Comparison of ENCODE assay signal across 22 mouse cellular contexts in genomic region chr8:10862442-10862841, GRCm38 (mm10).
A peak's percentile ranks its signal among the peaks of the same experiment; 100 is the strongest.
DNase-seq lines count a peak whose midpoint lies in the region; ATAC-seq and TF ChIP-seq lines count a peak whose summit lies in the region.
"Had no signal": no experiment of that assay in that cellular context is flagged by ENCODE, and none has a peak within 500 bp of the region (broad histone marks: within the 10 kb centered on the region; RNA-seq: fewer than 3 reads in every experiment).

No protein-coding gene starts in this region.

- no peaks in the 10 kb centered on the region for H3K27me3 ChIP-seq in limb, embryonic 14.5 days (ENCODE audit: control insufficient read depth, insufficient read depth, low read length)
- H3K27me3 ChIP-seq in limb, embryonic 10.5 days (ENCODE audit: low read depth, poor library complexity, severe bottlenecking): peaks cover 36% of the 10 kb centered on the region
- H3K27me3 ChIP-seq in liver, postnatal 0 days (ENCODE audit: insufficient read depth, low read length): no peaks in the 10 kb centered on the region
- H3K27me3 ChIP-seq in liver, embryonic 11.5 days (replicated peaks; ENCODE audit: control insufficient read depth, insufficient read depth, low read length): peaks cover 5% of the 10 kb centered on the region
- H3K27me3 ChIP-seq in stomach, postnatal 0 days (ENCODE audit: control insufficient read depth, insufficient read depth, low read length): no peaks in the 10 kb centered on the region
- H3K27me3 ChIP-seq: CH12.LX, Patski had no signal

- H3K27ac ChIP-seq in limb, embryonic 14.5 days (replicated peaks; ENCODE audit: low read depth, low read length): no peak overlapping the region
- no peak overlapping the region for H3K27ac ChIP-seq in limb, embryonic 10.5 days
- peak overlapping the region; percentile 94 for H3K27ac ChIP-seq in liver, postnatal 0 days (ENCODE audit: low read depth)
- H3K27ac ChIP-seq in liver, embryonic 11.5 days (ENCODE audit: low read depth, low read length): no peak overlapping the region
- no peak overlapping the region for H3K27ac ChIP-seq in stomach, postnatal 0 days (replicated peaks)

- H3K9ac ChIP-seq in limb, embryonic 14.5 days (ENCODE audit: low read depth, low read length, severe bottlenecking): no peak overlapping the region
- H3K9ac ChIP-seq in liver, postnatal 0 days (replicated peaks): peak overlapping the region; percentile 10; the same call in 1 of the 2 replicates
- H3K9ac ChIP-seq in liver, embryonic 11.5 days (ENCODE audit: low read depth, low read length): no peak overlapping the region
- no peak overlapping the region for H3K9ac ChIP-seq in stomach, postnatal 0 days (ENCODE audit: low read length)

- peaks cover 8% of the 10 kb centered on the region; the same call in 1 of the 2 replicates for H3K4me1 ChIP-seq in limb, embryonic 14.5 days (ENCODE audit: control insufficient read depth, insufficient read depth, low read length)
- peaks cover 16% of the 10 kb centered on the region for H3K4me1 ChIP-seq in limb, embryonic 10.5 days
- H3K4me1 ChIP-seq in liver, postnatal 0 days (ENCODE audit: insufficient read depth): peaks cover 31% of the 10 kb centered on the region
- peaks cover 20% of the 10 kb centered on the region for H3K4me1 ChIP-seq in liver, embryonic 11.5 days (replicated peaks; ENCODE audit: control insufficient read depth, insufficient read depth, low read length)
- no peaks in the 10 kb centered on the region for H3K4me1 ChIP-seq in stomach, postnatal 0 days (replicated peaks; ENCODE audit: control insufficient read depth, insufficient read depth)

- no peaks in the 10 kb centered on the region for H3K36me3 ChIP-seq in limb, embryonic 14.5 days (ENCODE audit: control insufficient read depth, insufficient read depth, low read length)
- no peaks in the 10 kb centered on the region for H3K36me3 ChIP-seq in limb, embryonic 10.5 days
- H3K36me3 ChIP-seq in liver, postnatal 0 days (replicated peaks; ENCODE audit: insufficient read depth, low read length): peaks cover 5% of the 10 kb centered on the region; the same call in 1 of the 2 replicates
- no peaks in the 10 kb centered on the region for H3K36me3 ChIP-seq in liver, embryonic 11.5 days (ENCODE audit: control insufficient read depth, insufficient read depth, low read length)
- no peaks in the 10 kb centered on the region for H3K36me3 ChIP-seq in stomach, postnatal 0 days (ENCODE audit: control insufficient read depth, insufficient read depth, low read length)
- H3K36me3 ChIP-seq: G1E had no signal

- no peak overlapping the region for H3K4me3 ChIP-seq in limb, embryonic 14.5 days (replicated peaks; ENCODE audit: low read length)
- H3K4me3 ChIP-seq in limb, embryonic 10.5 days: no peak overlapping the region
- H3K4me3 ChIP-seq in liver, postnatal 0 days (ENCODE audit: low read depth, low read length): no peak overlapping the region
- H3K4me3 ChIP-seq in liver, embryonic 11.5 days (ENCODE audit: low read depth, low read length): no peak overlapping the region
- H3K4me3 ChIP-seq in stomach, postnatal 0 days (ENCODE audit: low read depth, low read length): no peak overlapping the region

- ATAC-seq in limb, embryonic 14.5 days (ENCODE audit: low FRiP score, low read depth): no peak
- ATAC-seq in liver, postnatal 0 days: no peak
- ATAC-seq in liver, embryonic 11.5 days (replicated peaks; ENCODE audit: low FRiP score): no peak
- ATAC-seq in stomach, postnatal 0 days (ENCODE audit: low FRiP score, low TSS enrichment): no peak
- ATAC-seq: activated CD4-positive, CD25-positive, alpha-beta regulatory T cell, adult 4 months; CD4-positive, CD25-positive, alpha-beta regulatory T cell, adult 4 months; Patski had no signal

- TF ChIP-seq EP300 in liver, postnatal 0 days (IDR thresholded peaks at IDR 0.05; ENCODE audit: low read depth): no peak
- TF ChIP-seq EP300 in stomach, postnatal 0 days (optimal IDR thresholded peaks at IDR 0.05): no peak

- H3K4me2 ChIP-seq in limb, embryonic 14.5 days (replicated peaks; ENCODE audit: low read depth, low read length, severe bottlenecking): no peak overlapping the region
- peak overlapping the region; percentile 59 for H3K4me2 ChIP-seq in liver, postnatal 0 days (ENCODE audit: low read depth, low read length)
- H3K4me2 ChIP-seq in liver, embryonic 11.5 days: no peak overlapping the region
- H3K4me2 ChIP-seq in stomach, postnatal 0 days (replicated peaks; ENCODE audit: low read depth): no peak overlapping the region

- 61% methylated on average over 13 of the region's 13 CpGs for WGBS in limb, embryonic 14.5 days
- 71% methylated on average over 13 of the region's 13 CpGs for WGBS in limb, embryonic 10.5 days
- WGBS in liver, postnatal 0 days (ENCODE audit: insufficient replicate concordance): 75% methylated on average over 13 of the region's 13 CpGs
- 78% methylated on average over 13 of the region's 13 CpGs for WGBS in liver, embryonic 11.5 days
- 59% methylated on average over 13 of the region's 13 CpGs for WGBS in stomach, postnatal 0 days

- no peak for TF ChIP-seq CTCF in liver, postnatal 0 days (IDR thresholded peaks at IDR 0.05; ENCODE audit: low read depth)
- no peak for TF ChIP-seq CTCF in stomach, postnatal 0 days (IDR thresholded peaks at IDR 0.05; ENCODE audit: low read depth)

- DNase-seq in heart, adult 11 months: peak; percentile 86
- DNase-seq in heart, postnatal 4 days: no peak
- DNase-seq in limb, embryonic 14.5 days (ENCODE audit: low spot score): peak; percentile 7
- DNase-seq in limb, embryonic 10.5 days (ENCODE audit: low spot score): no peak
- DNase-seq in liver, postnatal 0 days: no peak
- DNase-seq in liver, embryonic 11.5 days (ENCODE audit: low spot score): no peak
- peak; percentile 51 for DNase-seq in stomach, postnatal 0 days (ENCODE audit: low spot score)
- no peak for DNase-seq in ovary, postnatal 10 days (ENCODE audit: low spot score)
- DNase-seq: adrenal gland, adult 2 months; adrenal gland, adult 8-10 months; adrenal gland, postnatal 10 days; adrenal gland, postnatal 14 days; adrenal gland, postnatal 25 days; adrenal gland, postnatal 36 days; B cell, adult 2 months; cerebellum, adult 11 months; cerebellum, adult 11-12 months had no signal

- no peak for TF ChIP-seq POLR2A in limb, embryonic 14.5 days (IDR thresholded peaks at IDR 0.05; ENCODE audit: borderline replicate concordance, extremely low read depth, insufficient read depth, insufficient read length)

- H3K9me3 ChIP-seq in limb, embryonic 14.5 days (ENCODE audit: control insufficient read depth, low read length): no peaks in the 10 kb centered on the region
- H3K9me3 ChIP-seq in limb, embryonic 10.5 days (replicated peaks): no peaks in the 10 kb centered on the region
- no peaks in the 10 kb centered on the region for H3K9me3 ChIP-seq in liver, postnatal 0 days (ENCODE audit: low read length)
- no peaks in the 10 kb centered on the region for H3K9me3 ChIP-seq in liver, embryonic 11.5 days (ENCODE audit: control insufficient read depth, low read length)
- H3K9me3 ChIP-seq in stomach, postnatal 0 days (ENCODE audit: control insufficient read depth, low read length): no peaks in the 10 kb centered on the region
- H3K9me3 ChIP-seq: G1E had no signal

Comparison
In these comparisons a context has a peak if more than half of its experiments do, and no peak if none do; other contexts are left out.
1. DNase-seq: peak in heart, adult 11 months (single experiment), limb, embryonic 14.5 days (single experiment) and stomach, postnatal 0 days (single experiment); none in heart, postnatal 4 days (single experiment), limb, embryonic 10.5 days (single experiment), liver, postnatal 0 days (single experiment), liver, embryonic 11.5 days (single experiment) and ovary, postnatal 10 days (single experiment).